Mouse (Mus musculus): ENCODE measurements around the gene Syne1. TPM values are rescaled to one million over a fixed set of nuclear protein-coding genes. Genes with fewer than 3 reads are reported as not detected.

Gene Syne1
- total RNA-seq, 2 experiments from 2014 or later = 54.5 to 67.7 TPM

DNA sequence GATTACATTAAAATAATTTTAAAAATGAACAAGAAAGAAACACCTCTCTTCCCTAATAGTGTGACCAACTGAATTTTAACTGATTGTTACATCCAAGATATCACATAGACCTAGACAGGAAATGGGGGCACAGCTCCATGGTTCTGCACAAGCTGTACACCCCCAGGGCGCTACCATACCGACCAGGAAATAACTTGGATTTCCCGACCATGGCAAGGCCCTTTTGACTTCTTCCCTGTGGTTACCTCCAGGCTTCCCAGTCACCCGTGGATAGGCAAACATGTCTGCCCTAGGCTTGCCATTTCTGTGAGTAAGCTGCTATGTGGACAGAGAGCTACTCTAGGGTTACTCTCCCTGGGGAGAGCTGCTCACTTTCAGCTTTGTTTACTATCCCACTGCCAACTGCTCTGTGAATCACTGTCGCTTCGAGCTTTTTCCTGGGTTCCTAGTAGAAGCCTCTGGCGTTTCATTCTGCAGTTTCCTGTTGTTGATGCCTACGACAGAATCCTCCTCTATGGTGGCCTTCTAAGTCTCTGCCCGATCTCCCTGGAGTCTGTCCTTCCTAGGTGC, 373.8 kb downstream of the Syne1 start:
- TF ChIP-seq CTCF (IDR thresholded peaks at IDR 0.05) = no peak
- peak overlapping the region; percentile 56 for H3K27ac ChIP-seq
- no peak overlapping the region for H3K4me3 ChIP-seq
- intact Hi-C loops (cut with DNase I) = no loop called here
- peak; percentile 34 for DNase-seq

DNA sequence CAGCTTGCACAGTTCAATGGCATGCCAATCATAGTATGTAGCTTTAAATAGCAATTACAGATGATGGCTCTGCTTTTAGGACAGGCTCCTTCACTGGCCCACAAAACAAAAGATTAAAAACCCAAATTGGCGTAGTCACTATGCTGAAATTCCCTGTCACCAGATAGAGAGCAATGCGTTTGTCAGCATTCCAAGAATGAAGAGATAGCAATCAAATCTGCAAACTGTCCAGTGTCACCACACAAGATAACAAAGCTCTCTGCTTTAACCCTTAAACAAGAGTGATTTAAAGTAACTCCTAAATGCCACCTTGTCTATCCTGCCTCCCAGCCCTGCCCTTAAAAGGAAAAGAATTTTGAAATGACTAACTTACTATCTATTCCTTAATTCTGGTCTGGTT, 374.9 kb downstream of the Syne1 start:
- intact Hi-C loops (cut with DNase I) = no loop called here
- DNase-seq = no peak
- H3K27ac ChIP-seq = no peak overlapping the region
- no peak for TF ChIP-seq CTCF (IDR thresholded peaks at IDR 0.05)
- no peak overlapping the region for H3K4me3 ChIP-seq

DNA sequence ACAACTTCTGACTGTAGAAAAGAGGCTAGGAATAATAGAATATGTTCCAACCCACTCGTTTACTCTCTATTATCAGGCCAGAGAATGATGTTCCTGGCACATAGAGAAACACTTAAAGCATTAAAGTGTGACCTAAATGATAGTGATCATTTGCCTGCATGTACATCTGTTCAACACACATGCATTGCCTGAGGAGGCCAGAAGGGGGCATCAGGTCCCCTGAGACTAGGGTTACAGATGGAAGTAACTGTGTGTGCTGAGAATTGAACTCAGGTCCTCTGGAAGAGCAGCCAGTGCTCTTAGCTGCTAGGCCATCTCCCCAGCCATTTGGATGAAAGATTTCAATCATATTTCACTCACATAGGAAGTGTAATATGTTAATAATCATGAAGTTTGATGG, 380.9 kb downstream of the Syne1 start:
- DNase-seq = no peak
- intact Hi-C loops (cut with DNase I) = no loop called here
- peak; percentile 37 for TF ChIP-seq CTCF (IDR thresholded peaks at IDR 0.05)
- Histone ChIP-seq H3K4me3 (no peak overlapping the region), H3K27ac (no peak overlapping the region)

DNA sequence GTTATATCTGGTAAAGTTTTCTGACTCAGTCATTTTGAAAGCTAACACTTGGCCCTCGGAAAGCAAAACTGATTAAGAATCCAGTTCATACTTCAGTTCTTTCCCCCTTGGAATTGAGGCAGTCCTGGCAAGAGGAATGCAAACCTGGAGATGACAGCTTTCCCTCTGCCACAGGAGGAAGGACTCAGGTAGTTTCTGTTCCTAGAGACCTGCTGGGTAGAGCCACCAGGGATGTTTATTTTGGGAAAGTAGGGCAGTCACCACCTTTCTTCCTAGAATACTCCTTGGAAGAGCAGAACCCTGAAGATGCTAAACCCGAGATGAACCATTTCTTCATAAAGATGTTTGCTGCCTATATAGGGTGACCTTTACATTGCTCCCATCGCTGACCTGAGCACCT, 383.8 kb downstream of the Syne1 start:
- intact Hi-C loops (cut with DNase I) = no loop called here
- no peak for TF ChIP-seq CTCF (IDR thresholded peaks at IDR 0.05)
- DNase-seq = no peak
- H3K4me3 ChIP-seq = no peak overlapping the region
- no peak overlapping the region for H3K27ac ChIP-seq

DNA sequence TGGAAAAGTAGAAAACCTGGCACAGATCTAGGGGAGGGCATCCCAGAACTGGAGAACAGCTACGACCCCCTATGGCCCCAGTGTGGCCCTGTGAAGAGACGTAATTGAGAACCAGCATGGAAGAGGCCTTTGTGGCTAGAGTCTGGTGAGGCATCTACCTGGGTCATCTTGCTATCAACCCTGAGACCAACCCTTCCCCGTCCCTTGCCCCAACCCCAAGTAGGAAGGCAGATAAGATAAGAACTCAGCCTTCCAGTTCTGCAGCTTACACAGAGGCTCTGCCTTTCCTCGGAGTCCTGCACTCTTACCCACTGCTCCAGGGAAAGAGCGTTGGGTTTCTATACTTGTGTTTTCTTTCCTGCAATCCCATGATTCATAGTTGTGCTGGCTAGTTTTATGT, 385.8 kb downstream of the Syne1 start:
- no peak overlapping the region for H3K27ac ChIP-seq
- intact Hi-C loops (cut with DNase I) = no loop called here
- H3K4me3 ChIP-seq = no peak overlapping the region
- DNase-seq = no peak
- no peak for TF ChIP-seq CTCF (IDR thresholded peaks at IDR 0.05)

DNA sequence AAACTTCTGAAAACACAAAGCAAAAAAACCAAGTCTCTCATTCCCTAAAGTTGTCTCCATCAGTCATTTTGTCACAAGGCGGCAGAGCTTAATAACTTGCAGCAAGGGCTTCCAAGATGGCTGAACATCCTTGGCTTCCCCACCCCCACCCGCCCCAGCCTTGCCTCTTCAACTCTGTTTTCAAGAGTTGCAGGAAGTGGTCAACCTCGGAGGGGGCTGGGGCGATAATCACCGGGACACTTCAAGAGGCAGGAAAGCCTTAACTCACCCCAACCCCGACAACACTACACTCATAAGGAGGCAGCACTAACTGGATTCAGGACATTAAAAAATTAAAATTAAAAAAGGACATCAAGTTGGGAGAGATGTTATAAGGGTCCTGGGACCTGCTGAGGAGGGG, 387.5 kb downstream of the Syne1 start:
- H3K4me3 ChIP-seq = no peak overlapping the region
- no peak overlapping the region for H3K27ac ChIP-seq
- no peak for TF ChIP-seq CTCF (IDR thresholded peaks at IDR 0.05)
- intact Hi-C loops (cut with DNase I) = loop anchor here (5.0 kb wide), 2 partner anchors 556 to 756 kb away; no protein-coding TSS in a partner anchor
- DNase-seq = no peak

DNA sequence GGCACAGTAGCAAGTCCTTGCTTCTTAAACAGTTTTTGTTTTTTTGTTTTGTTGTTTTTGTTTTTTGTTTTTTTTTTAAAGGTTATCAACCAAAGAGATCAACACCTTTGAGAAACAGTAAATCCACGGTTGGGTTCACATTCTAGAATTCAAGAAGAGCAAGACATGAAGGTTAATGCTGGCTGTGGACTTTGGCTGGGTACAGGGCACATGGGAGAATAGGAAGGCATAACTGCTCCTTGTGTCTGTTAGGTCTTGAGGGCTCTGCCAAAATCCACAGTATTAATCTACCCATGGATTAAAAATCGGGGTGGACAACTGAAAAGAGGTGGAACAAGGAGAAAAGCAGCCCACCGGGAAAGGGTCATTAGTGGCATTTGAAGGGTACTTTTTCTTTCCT, 388.0 kb downstream of the Syne1 start:
- no peak overlapping the region for H3K27ac ChIP-seq
- DNase-seq = no peak
- H3K4me3 ChIP-seq = no peak overlapping the region
- TF ChIP-seq CTCF (IDR thresholded peaks at IDR 0.05) = no peak
- intact Hi-C loops (cut with DNase I) = loop anchor here (5.0 kb wide), 2 partner anchors 556 to 756 kb away; no protein-coding TSS in a partner anchor

DNA sequence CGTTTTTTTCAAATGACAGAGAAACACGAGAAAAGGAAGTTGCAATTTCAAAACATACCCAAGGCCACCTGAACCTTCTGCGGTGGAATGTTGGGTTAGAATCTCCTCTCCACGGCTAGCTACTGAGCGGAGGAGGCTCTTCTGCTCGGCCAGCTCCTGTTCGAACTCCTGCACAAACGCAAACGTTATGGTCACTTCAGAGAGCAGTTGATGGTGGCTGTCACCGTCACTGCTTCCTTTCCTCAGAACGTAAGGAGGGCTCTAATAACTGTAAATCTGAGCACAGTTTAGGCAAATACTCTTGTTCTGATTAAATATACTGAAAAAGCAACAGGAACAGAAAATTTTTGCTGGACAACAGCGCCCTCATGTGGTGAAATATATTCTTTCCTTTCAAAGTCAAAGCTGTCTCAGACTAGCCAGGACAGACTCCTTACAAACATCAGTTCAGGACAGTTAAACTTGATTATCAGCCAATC, 389.8 kb downstream of the Syne1 start:
- Histone ChIP-seq H3K27ac (peak overlapping the region; percentile 41; the same call in 1 of the 2 replicates), H3K4me3 (peak overlapping the region; percentile 41)
- peak; percentile 79 for TF ChIP-seq CTCF (IDR thresholded peaks at IDR 0.05)
- intact Hi-C loops (cut with DNase I) = loop anchor here (5.0 kb wide), 2 partner anchors 554 to 754 kb away; no protein-coding TSS in a partner anchor
- DNase-seq = peak; percentile 38

DNA sequence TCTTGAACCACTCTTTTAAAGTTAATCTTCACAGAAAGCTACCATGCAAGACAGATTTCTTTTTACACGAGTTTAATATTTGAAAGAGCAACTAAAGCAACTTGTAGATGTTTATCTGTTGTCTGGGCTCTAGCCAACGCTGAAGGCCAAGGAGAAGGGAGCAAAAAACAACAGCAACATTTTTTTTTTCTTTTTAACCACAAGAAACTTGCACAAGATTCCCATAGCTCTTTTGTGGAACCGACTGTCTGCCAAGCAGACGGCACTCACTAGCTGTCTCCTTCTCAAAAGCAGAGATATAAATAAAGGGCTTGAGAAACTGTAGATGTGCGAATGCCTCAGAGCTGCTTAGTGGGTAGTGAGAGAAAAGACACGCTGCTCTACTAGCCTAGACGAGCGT, 391.6 kb downstream of the Syne1 start:
- DNase-seq = no peak
- intact Hi-C loops (cut with DNase I) = loop anchor here (5.0 kb wide), 2 partner anchors 552 to 752 kb away; no protein-coding TSS in a partner anchor
- TF ChIP-seq CTCF (IDR thresholded peaks at IDR 0.05) = no peak
- Histone ChIP-seq H3K27ac (peak overlapping the region; percentile 58), H3K4me3 (no peak overlapping the region)

DNA sequence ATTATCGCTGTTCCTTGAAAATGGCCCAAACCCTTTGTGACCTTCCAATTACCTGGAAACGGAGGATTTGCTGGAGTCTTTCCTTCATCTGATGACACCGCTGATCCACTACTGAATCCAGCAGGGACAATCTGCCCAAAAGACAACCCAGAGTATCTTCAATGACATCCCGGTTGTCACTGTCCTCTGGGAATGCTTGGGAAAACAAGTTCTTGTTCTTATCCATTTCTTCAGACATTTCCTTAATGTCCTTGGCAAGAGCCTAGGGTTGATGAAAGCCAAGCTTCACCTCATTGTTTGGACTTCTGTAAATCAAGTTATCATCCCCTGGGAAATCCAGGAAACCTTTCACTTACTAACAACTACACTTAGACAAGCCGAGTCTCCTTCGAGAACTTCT, 398.2 kb downstream of the Syne1 start:
- no peak for TF ChIP-seq CTCF (IDR thresholded peaks at IDR 0.05)
- peak overlapping the region; percentile 35; the same call in 1 of the 2 replicates for H3K27ac ChIP-seq

DNA sequence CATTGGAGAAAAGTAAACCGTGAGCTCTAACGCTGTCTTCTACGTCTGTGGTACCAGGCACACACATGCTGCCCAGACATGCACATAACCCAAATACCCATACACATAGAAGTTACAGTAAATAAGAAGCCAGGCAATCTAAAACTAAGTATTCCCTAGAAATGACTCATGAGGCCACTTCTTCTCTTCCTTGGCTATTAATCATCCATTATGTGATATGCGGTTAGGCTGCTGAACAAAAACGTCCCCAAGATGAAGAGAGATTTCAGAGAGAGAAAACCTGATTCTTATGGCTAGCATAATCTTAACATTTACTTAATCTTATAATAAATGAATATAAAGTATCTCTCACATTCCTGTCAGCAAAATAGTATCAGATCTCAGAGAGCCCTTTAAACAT, 409.8 kb downstream of the Syne1 start:
- no peak overlapping the region for H3K4me3 ChIP-seq
- intact Hi-C loops (cut with DNase I) = no loop called here
- DNase-seq = no peak
- no peak for TF ChIP-seq CTCF (IDR thresholded peaks at IDR 0.05)
- no peak overlapping the region for H3K27ac ChIP-seq

More for the DNA sequence above, 398.2 kb downstream of the Syne1 start:
- no peak overlapping the region for H3K4me3 ChIP-seq
- DNase-seq = no peak
- intact Hi-C loops (cut with DNase I) = no loop called here

DNA sequence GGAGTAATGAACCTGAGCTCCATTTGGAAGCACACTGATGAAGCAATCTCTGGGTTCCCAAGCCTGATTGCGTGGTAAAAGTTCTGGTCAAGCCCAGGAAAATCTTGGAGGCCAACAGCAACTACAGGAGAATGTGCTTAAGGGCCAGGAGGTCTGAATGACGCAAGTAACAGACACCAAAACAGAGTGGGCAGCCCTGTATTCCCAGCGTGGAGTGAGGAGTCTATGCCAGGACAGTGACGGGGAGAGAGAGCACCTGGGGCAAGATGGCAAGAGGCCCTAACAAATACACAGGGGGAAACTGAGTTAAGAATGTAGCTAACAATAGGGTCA, 411.4 kb downstream of the Syne1 start:
- intact Hi-C loops (cut with DNase I) = no loop called here

DNA sequence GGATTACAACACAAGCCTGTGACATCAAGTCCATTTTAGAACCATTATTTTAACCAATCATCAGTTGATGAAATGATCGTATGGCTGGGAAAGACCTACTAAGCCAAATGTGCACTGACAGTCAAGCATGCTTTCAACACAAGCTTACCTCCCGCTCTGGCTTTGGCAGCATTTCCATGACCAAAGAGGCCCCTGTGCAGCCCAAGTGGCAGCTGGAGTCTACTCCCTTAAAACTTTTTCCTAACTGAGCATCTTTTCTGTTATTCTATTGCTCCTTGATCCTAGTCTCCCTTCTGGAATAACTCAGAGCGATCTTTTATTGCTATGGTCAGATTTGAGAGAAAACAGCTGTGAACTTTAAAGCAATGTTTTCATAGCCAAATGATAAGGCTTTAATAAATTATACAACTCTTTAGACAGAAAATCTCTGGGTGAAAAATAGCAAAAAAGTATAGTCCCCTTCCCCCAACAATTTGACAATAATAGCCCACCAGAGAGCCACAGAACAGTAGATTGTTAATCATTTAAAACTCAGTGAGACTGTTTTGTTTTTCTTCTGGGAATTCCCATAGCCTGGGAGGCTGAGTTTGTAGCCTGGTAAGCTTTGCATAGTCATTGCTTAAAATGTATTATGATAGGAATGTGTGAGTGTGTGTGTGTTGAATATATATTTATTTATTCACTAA, 411.9 kb downstream of the Syne1 start:
- peak overlapping the region; percentile 16; the same call in 1 of the 2 replicates for H3K27ac ChIP-seq
- intact Hi-C loops (cut with DNase I) = no loop called here
- no peak for DNase-seq
- TF ChIP-seq CTCF (IDR thresholded peaks at IDR 0.05) = no peak
- no peak overlapping the region for H3K4me3 ChIP-seq

More for the DNA sequence above, 411.4 kb downstream of the Syne1 start:
- DNase-seq = no peak
- 0 out of 2 replicates have a peak overlapping the region, but pooled peaks have one; percentile 24 for H3K27ac ChIP-seq
- TF ChIP-seq CTCF (IDR thresholded peaks at IDR 0.05) = no peak
- H3K4me3 ChIP-seq = no peak overlapping the region
